Comparison of ENCODE assay signal across 8 mouse cellular contexts in the genomic region with DNA sequence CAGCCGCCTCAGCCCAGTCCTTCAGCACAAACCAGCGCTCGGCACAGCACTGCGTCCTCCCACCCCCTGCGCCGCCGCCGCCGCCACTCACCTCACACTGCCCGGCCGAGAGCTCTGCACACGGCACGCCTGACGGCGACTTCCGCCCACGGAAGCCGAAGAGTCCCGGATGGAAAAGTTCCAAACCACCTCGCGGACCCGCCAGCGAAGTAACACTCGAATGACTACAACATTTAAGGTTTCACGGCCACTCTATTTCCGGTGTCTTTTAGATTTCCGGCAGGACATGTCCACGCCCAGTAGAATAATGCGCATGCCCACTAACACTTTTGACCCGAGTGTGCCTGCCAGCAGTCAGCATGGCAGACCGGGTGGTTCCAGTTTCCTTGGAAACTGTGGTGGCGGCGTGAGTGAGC. TPM values are rescaled to one million over a fixed set of nuclear protein-coding genes. Genes with fewer than 3 reads are reported as not detected.
A peak's percentile ranks its signal among the peaks of the same experiment; 100 is the strongest.
DNase-seq lines count a peak whose midpoint lies in the region; ATAC-seq and TF ChIP-seq lines count a peak whose summit lies in the region.

A gene (minus strand): TSS at position 282 of the 416 bp plus-strand sequence.

- H3K4me1 ChIP-seq in G1E (ENCODE audit: insufficient read depth, low read depth, low read length), result peaks cover 36% of the 10 kb centered on the region
- peaks cover 17% of the 10 kb centered on the region for H3K4me1 ChIP-seq in forebrain, embryonic 16.5 days (replicated peaks; ENCODE audit: control insufficient read depth, insufficient read depth, low read length)
- no peaks in the 10 kb centered on the region for H3K4me1 ChIP-seq in lung, embryonic 14.5 days (ENCODE audit: insufficient read depth)
- peaks cover 3% of the 10 kb centered on the region; the same call in 1 of the 2 replicates for H3K4me1 ChIP-seq in olfactory bulb, adult 2 months (ENCODE audit: control insufficient read depth, insufficient read depth, low read length)
- 0 out of 2 replicates have a peak, but pooled peaks cover 2% of the 10 kb centered on the region for H3K4me1 ChIP-seq in thymus, adult 2 months (replicated peaks; ENCODE audit: control insufficient read depth, insufficient read depth, low read length)

- H3K9ac ChIP-seq in forebrain, embryonic 16.5 days (replicated peaks; ENCODE audit: low read depth, low read length), result peak within 1 kb of the TSS; percentile 82
- peak within 1 kb of the TSS; percentile 81 for H3K9ac ChIP-seq in lung, embryonic 14.5 days

- no peaks in the 10 kb centered on the region for H3K27me3 ChIP-seq in G1E (ENCODE audit: insufficient read depth, low read length)
- H3K27me3 ChIP-seq in forebrain, embryonic 16.5 days (replicated peaks; ENCODE audit: control insufficient read depth, insufficient read depth, low read length), result no peaks in the 10 kb centered on the region
- H3K27me3 ChIP-seq in lung, embryonic 14.5 days (ENCODE audit: insufficient read depth, low read length), result no peaks in the 10 kb centered on the region
- H3K27me3 ChIP-seq in thymus, adult 2 months (ENCODE audit: control insufficient read depth, insufficient read depth, low read length), result no peaks in the 10 kb centered on the region

- TF ChIP-seq CTCF in G1E (IDR thresholded peaks at IDR 0.05; ENCODE audit: low read depth, low read length), result no peak
- no peak for TF ChIP-seq CTCF in layer of hippocampus, adult 2 months (conservative IDR thresholded peaks at IDR 0.05)
- no peak for TF ChIP-seq CTCF in lung, embryonic 14.5 days (IDR thresholded peaks at IDR 0.05; ENCODE audit: low read depth)
- no peak for TF ChIP-seq CTCF in olfactory bulb, adult 2 months (IDR thresholded peaks at IDR 0.05; ENCODE audit: insufficient read depth, low read depth, low read length)
- no peak for TF ChIP-seq CTCF in thymus, adult 2 months (IDR thresholded peaks at IDR 0.05; ENCODE audit: borderline replicate concordance, control insufficient read depth, extremely low read depth, insufficient read depth, low read length, poor library complexity)

- H3K4me2 ChIP-seq in forebrain, embryonic 16.5 days (ENCODE audit: low read length), result peak within 1 kb of the TSS; percentile 89
- H3K4me2 ChIP-seq in lung, embryonic 14.5 days, result peak within 1 kb of the TSS; percentile 77

- peaks cover 29% of the 10 kb centered on the region for H3K36me3 ChIP-seq in G1E (replicated peaks)
- no peaks in the 10 kb centered on the region; the same call in 1 of the 2 replicates for H3K36me3 ChIP-seq in forebrain, embryonic 16.5 days (ENCODE audit: control insufficient read depth, insufficient read depth)
- H3K36me3 ChIP-seq in lung, embryonic 14.5 days (ENCODE audit: insufficient read depth), result peaks cover 27% of the 10 kb centered on the region
- peaks cover 6% of the 10 kb centered on the region; the same call in 1 of the 2 replicates for H3K36me3 ChIP-seq in thymus, adult 2 months (ENCODE audit: control insufficient read depth, insufficient read depth, low read length)

- peak within 1 kb of the TSS; percentile 88 for H3K27ac ChIP-seq in forebrain, embryonic 16.5 days (ENCODE audit: low read length)
- H3K27ac ChIP-seq in layer of hippocampus, adult 2 months, result peak within 1 kb of the TSS; percentile 96
- peak within 1 kb of the TSS; percentile 84 for H3K27ac ChIP-seq in lung, embryonic 14.5 days (ENCODE audit: low read depth)
- peak within 1 kb of the TSS; percentile 41; the same call in 1 of the 2 replicates for H3K27ac ChIP-seq in olfactory bulb, adult 2 months (ENCODE audit: insufficient read depth, low read depth, low read length)
- peak within 1 kb of the TSS; percentile 12 for H3K27ac ChIP-seq in thymus, adult 2 months (ENCODE audit: control insufficient read depth, insufficient read depth, low read length)

- peak; percentile 86 for DNase-seq in G1E (ENCODE audit: low spot score)
- DNase-seq in cerebellum, adult 18-20 months, result peak; percentile 84 to 89
- peak; percentile 87 to 91 for DNase-seq in heart, postnatal 36 days
- DNase-seq in layer of hippocampus, adult 2 months (ENCODE audit: low spot score in 2 of 2), result peak; percentile 86 to 94
- peak; percentile 98 for DNase-seq in lung, embryonic 14.5 days
- peak; percentile 81 for DNase-seq in thymus, adult 2 months

- H3K9me3 ChIP-seq in G1E (replicated peaks), result no peaks in the 10 kb centered on the region
- H3K9me3 ChIP-seq in forebrain, embryonic 16.5 days (ENCODE audit: control insufficient read depth, low read length), result no peaks in the 10 kb centered on the region
- H3K9me3 ChIP-seq in lung, embryonic 14.5 days (ENCODE audit: low read depth, low read length), result no peaks in the 10 kb centered on the region

- peak within 1 kb of the TSS; percentile 96 for H3K4me3 ChIP-seq in G1E (ENCODE audit: low read depth, low read length)
- H3K4me3 ChIP-seq in forebrain, embryonic 16.5 days (replicated peaks; ENCODE audit: low read length), result peak within 1 kb of the TSS; percentile 80
- H3K4me3 ChIP-seq in layer of hippocampus, adult 2 months, result peak within 1 kb of the TSS; percentile 91
- H3K4me3 ChIP-seq in lung, embryonic 14.5 days (ENCODE audit: low read depth, low read length), result peak within 1 kb of the TSS; percentile 78
- peak within 1 kb of the TSS; percentile 82 for H3K4me3 ChIP-seq in olfactory bulb, adult 2 months (ENCODE audit: insufficient read depth, low read depth, low read length)
- H3K4me3 ChIP-seq in thymus, adult 2 months (ENCODE audit: control insufficient read depth, insufficient read depth, low read length), result peak within 1 kb of the TSS; percentile 84

- intact Hi-C loops in heart, postnatal 36 days (cut with DNase I), result loop anchor here (1.0 to 10.0 kb wide), 3 partner anchors 30 to 1152 kb away; a partner anchor contains a TSS

- ATAC-seq in G1E (ENCODE audit: extremely low read depth, insufficient number of reproducible peaks, low FRiP score, poor library complexity, severe bottlenecking), result peak; percentile 95
- peak; percentile 95 for ATAC-seq in forebrain, embryonic 16.5 days
- peak; percentile 95 for ATAC-seq in lung, embryonic 14.5 days (ENCODE audit: insufficient read depth)

- peak; percentile 81 for TF ChIP-seq POLR2A in olfactory bulb, adult 2 months (IDR thresholded peaks at IDR 0.05; ENCODE audit: insufficient read depth, low read depth, low read length)
- peak; percentile 45; the same call in 1 of the 2 replicates for TF ChIP-seq POLR2A in thymus, adult 2 months (IDR thresholded peaks at IDR 0.05; ENCODE audit: control insufficient read depth, extremely low read depth, insufficient read depth, low read length, poor library complexity)

- under 1% methylated on average over 33 of the region's 33 CpGs for WGBS in forebrain, embryonic 16.5 days
- WGBS in lung, embryonic 14.5 days, result under 1% methylated on average over 33 of the region's 33 CpGs
- under 1% methylated on average over 33 of the region's 33 CpGs for WGBS in olfactory bulb, adult 2 months
- WGBS in thymus, adult 2 months, result under 1% methylated on average over 33 of the region's 33 CpGs

RNA-seq across cellular contexts. Expression of the gene that starts here (rescaled TPM):
- 16.0 and 21.3 TPM in 2 replicates for total RNA-seq in G1E (2014; fragmentation: Nextera tagmentation)
- 21.4 and 23.8 TPM in 2 replicates for total RNA-seq in G1E (2017)
- 1.7 and 3.9 TPM in 2 replicates for polyA plus RNA-seq in G1E (2012)
- polyA plus RNA-seq in forebrain, embryonic 16.5 days (2015; fragmentation: Nextera tagmentation; extraction: Ambion mirVana), result 22.0 and 22.5 TPM in 2 replicates
- 10 to 100 TPM; 15.0 to 17.2 TPM for total RNA-seq in heart, postnatal 36 days (2021)
- 10 to 100 TPM; 23.1 to 23.5 TPM for total RNA-seq in layer of hippocampus, adult 2 months (2021)
- 15.5 and 16.3 TPM in 2 replicates for polyA plus RNA-seq in lung, embryonic 14.5 days (2014; fragmentation: Nextera tagmentation; extraction: Ambion mirVana)
- polyA plus RNA-seq in olfactory bulb, adult 2 months (2012; ENCODE audit: insufficient read depth, insufficient read length, low replicate concordance, missing spikeins), result not detected in 2 replicates
- polyA plus RNA-seq in thymus, adult 2 months (2012; rRNA removed), result 5.6 and 6.7 TPM in 2 replicates

Comparison
In these comparisons a context has a peak if more than half of its experiments do, and no peak if none do; other contexts are left out.
1. Peak in every context shown above with its lines: DNase-seq, ATAC-seq, H3K4me3 ChIP-seq and H3K27ac ChIP-seq.
2. H3K27ac ChIP-seq: peak in every context shown above with its lines; median percentile 96 in layer of hippocampus, adult 2 months; 88 in forebrain, embryonic 16.5 days; 84 in lung, embryonic 14.5 days; 41 in olfactory bulb, adult 2 months; 12 in thymus, adult 2 months.